Mouse (Mus musculus): ENCODE data around the gene Mfsd7a. TPM values are rescaled to one million over a fixed set of nuclear protein-coding genes. Genes with fewer than 3 reads are reported as not detected.

The Mfsd7a gene
- total and polyA plus RNA-seq, 3 experiments = 0.05 TPM; not detected in 2

DNA sequence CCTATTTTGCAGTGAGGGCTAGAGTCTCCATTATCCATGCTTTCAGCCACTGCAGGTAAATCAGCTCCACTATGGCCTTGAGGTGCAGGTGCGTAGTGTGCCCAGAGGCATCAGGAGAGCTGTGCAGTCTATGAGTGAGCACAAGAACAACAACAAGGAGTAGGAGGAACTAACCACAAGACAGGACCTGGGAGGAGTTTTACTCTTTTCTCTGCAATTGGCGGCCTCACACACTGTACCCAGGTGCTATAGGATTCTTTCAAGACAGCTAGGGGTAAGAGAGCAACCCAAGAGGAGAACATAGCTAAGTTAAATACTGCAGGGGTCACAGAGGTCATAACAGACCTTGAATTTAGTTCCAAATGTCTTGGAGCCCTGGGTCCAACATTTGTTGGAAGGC, 10.0 kb upstream of the Mfsd7a start:
- H3K9me3 ChIP-seq (replicated peaks) = no peaks in the 10 kb centered on the region
- no peak for TF ChIP-seq GATA2 (IDR thresholded peaks at IDR 0.05; ENCODE audit: borderline replicate concordance, low read depth, low read length)
- no peak for TF ChIP-seq CTCF (IDR thresholded peaks at IDR 0.05; ENCODE audit: low read depth, low read length)
- no peak for TF ChIP-seq TAL1 (conservative IDR thresholded peaks at IDR 0.05; ENCODE audit: low read depth, low read length)
- no peak for TF ChIP-seq GATA1 (IDR thresholded peaks at IDR 0.05; ENCODE audit: borderline replicate concordance, low read length)
- TF ChIP-seq POLR2AphosphoS5 (IDR thresholded peaks at IDR 0.05; ENCODE audit: insufficient replicate concordance, low read depth, low read length) = no peak
- peaks cover 7% of the 10 kb centered on the region for H3K36me3 ChIP-seq (replicated peaks)
- no peak for ATAC-seq (ENCODE audit: extremely low read depth, insufficient number of reproducible peaks, low FRiP score, poor library complexity, severe bottlenecking)
- DNase-seq (ENCODE audit: low spot score) = no peak
- H3K27me3 ChIP-seq (ENCODE audit: insufficient read depth, low read length) = peaks cover 26% of the 10 kb centered on the region
- H3K4me3 ChIP-seq (ENCODE audit: low read depth, low read length) = no peak overlapping the region
- H3K4me1 ChIP-seq (ENCODE audit: insufficient read depth, low read depth, low read length) = peaks cover 37% of the 10 kb centered on the region

DNA sequence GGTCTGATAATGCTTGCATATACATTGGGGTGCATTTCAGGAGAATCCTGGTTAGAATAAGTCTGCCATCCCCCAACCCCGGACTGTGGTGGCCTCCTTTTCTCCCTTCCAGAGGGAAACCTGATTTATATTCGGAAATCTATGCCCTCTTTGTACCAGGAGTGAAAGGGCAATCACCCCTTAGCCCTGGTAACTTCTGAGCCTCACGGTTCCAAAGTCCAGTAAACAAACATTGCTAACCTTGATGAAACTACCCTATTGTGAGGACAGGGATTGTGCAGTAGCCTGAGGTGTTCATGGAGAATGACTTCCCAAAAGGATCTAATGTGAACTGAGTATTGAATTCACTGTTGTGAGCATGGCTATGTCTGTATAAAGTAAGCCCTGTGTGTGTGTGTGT, 5.4 kb upstream of the Mfsd7a start:
- TF ChIP-seq GATA2 (IDR thresholded peaks at IDR 0.05; ENCODE audit: borderline replicate concordance, low read depth, low read length) = no peak
- no peak for TF ChIP-seq GATA1 (IDR thresholded peaks at IDR 0.05; ENCODE audit: borderline replicate concordance, low read length)
- TF ChIP-seq POLR2AphosphoS5 (IDR thresholded peaks at IDR 0.05; ENCODE audit: insufficient replicate concordance, low read depth, low read length) = no peak
- no peak for TF ChIP-seq TAL1 (conservative IDR thresholded peaks at IDR 0.05; ENCODE audit: low read depth, low read length)
- no peak for TF ChIP-seq CTCF (IDR thresholded peaks at IDR 0.05; ENCODE audit: low read depth, low read length)
- Histone ChIP-seq H3K36me3 (replicated peaks) (no peaks in the 10 kb centered on the region), H3K27me3 (ENCODE audit: insufficient read depth, low read length) (peaks cover 33% of the 10 kb centered on the region), H3K9me3 (replicated peaks) (no peaks in the 10 kb centered on the region), H3K4me1 (ENCODE audit: insufficient read depth, low read depth, low read length) (peaks cover 9% of the 10 kb centered on the region; the same call in 1 of the 2 replicates), H3K4me3 (ENCODE audit: low read depth, low read length) (no peak overlapping the region)
- ATAC-seq (ENCODE audit: extremely low read depth, insufficient number of reproducible peaks, low FRiP score, poor library complexity, severe bottlenecking) (no peak), DNase-seq (ENCODE audit: low spot score) (no peak)

DNA sequence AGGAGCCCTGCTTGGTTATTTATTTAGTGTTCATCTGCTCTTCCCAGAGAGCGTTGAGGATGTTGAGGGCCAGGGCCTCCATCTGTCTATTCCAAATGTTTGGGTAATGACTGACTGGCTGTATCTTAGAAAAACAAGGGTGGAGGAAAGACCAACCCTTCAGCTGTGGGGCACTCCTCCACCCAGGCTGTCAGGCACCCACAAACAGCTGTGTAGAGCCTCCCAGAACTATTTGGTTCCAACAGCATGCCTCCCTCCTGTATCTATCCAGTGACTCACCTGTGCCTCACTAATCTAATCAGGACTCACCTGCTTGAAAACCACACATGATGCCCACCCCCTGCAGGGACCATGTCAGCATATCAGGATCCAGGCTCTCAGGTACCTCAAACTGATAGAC, 3.7 kb upstream of the Mfsd7a start:
- no peak for ATAC-seq (ENCODE audit: extremely low read depth, insufficient number of reproducible peaks, low FRiP score, poor library complexity, severe bottlenecking)
- TF ChIP-seq CTCF (IDR thresholded peaks at IDR 0.05; ENCODE audit: low read depth, low read length) (no peak), GATA2 (IDR thresholded peaks at IDR 0.05; ENCODE audit: borderline replicate concordance, low read depth, low read length) (no peak)

DNA sequence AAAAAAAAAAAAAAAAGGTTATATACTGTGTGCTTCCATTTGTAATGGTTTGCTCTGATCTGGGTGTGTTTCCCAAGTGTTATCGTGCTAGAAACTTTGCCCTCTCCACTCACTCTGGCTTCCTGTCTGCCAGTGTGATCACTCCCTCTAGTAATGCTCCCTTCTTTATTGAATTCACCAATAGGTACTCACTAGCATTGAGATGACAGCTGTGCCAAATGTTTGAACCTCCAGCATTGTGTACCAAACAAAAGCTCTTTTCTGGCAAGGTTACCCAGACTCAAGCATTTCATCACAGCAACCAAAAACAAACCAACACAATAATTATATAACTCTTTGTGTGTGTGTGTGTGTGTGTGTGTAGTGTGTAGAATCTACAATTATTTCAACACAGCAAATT, 2.9 kb upstream of the Mfsd7a start:
- H3K4me3 ChIP-seq (ENCODE audit: low read depth, low read length) = no peak overlapping the region
- peaks cover 41% of the 10 kb centered on the region for H3K27me3 ChIP-seq (ENCODE audit: insufficient read depth, low read length)
- no peaks in the 10 kb centered on the region for H3K9me3 ChIP-seq (replicated peaks)
- TF ChIP-seq TAL1 (conservative IDR thresholded peaks at IDR 0.05; ENCODE audit: low read depth, low read length) (no peak), GATA1 (IDR thresholded peaks at IDR 0.05; ENCODE audit: borderline replicate concordance, low read length) (no peak), POLR2AphosphoS5 (IDR thresholded peaks at IDR 0.05; ENCODE audit: insufficient replicate concordance, low read depth, low read length) (no peak), CTCF (IDR thresholded peaks at IDR 0.05; ENCODE audit: low read depth, low read length) (no peak), GATA2 (IDR thresholded peaks at IDR 0.05; ENCODE audit: borderline replicate concordance, low read depth, low read length) (no peak)
- no peaks in the 10 kb centered on the region for H3K36me3 ChIP-seq (replicated peaks)
- H3K4me1 ChIP-seq (ENCODE audit: insufficient read depth, low read depth, low read length) = no peaks in the 10 kb centered on the region
- ATAC-seq (ENCODE audit: extremely low read depth, insufficient number of reproducible peaks, low FRiP score, poor library complexity, severe bottlenecking) = no peak
- DNase-seq (ENCODE audit: low spot score) = no peak

More for the DNA sequence above, 3.7 kb upstream of the Mfsd7a start:
- Histone ChIP-seq H3K4me1 (ENCODE audit: insufficient read depth, low read depth, low read length) (no peaks in the 10 kb centered on the region), H3K4me3 (ENCODE audit: low read depth, low read length) (no peak overlapping the region), H3K36me3 (replicated peaks) (no peaks in the 10 kb centered on the region), H3K9me3 (replicated peaks) (no peaks in the 10 kb centered on the region), H3K27me3 (ENCODE audit: insufficient read depth, low read length) (peaks cover 34% of the 10 kb centered on the region)
- DNase-seq (ENCODE audit: low spot score) = no peak

DNA sequence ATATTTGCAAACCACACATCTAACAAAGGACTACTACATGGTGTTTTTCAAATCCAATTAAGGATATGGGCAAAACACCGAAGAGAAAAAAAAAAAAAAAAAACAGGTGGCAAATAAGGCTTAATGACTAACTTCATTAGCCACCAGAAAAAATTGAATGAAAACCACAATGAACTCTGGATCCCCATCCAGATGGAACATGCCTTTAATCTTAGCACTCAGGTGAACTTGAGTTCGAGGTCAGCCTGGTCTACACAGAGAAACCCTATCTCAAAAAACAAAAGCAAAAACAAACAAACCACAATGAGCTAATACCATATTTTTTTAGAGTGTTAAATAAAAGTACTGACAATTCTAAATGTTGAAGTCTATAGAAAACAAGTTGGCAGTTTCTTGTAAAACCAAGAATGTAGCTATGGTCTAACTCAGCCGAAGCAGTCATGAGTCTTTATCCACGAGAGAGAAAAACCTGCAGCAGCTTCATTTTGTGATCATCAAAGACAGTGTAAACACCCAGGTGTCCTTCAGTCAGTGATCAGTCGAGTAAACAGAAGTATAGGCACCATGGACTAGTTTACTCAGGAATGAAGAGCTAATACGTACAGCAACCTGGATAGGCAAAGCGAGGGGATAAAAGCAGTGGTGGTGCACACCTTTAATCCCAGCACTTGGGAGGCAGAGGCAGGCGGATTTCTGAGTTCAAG, 2.3 kb upstream of the Mfsd7a start:
- Histone ChIP-seq H3K4me3 (ENCODE audit: low read depth, low read length) (no peak overlapping the region), H3K36me3 (replicated peaks) (no peaks in the 10 kb centered on the region), H3K9me3 (replicated peaks) (no peaks in the 10 kb centered on the region), H3K4me1 (ENCODE audit: insufficient read depth, low read depth, low read length) (no peaks in the 10 kb centered on the region), H3K27me3 (ENCODE audit: insufficient read depth, low read length) (peaks cover 46% of the 10 kb centered on the region)
- DNase-seq (ENCODE audit: low spot score) (no peak), ATAC-seq (ENCODE audit: extremely low read depth, insufficient number of reproducible peaks, low FRiP score, poor library complexity, severe bottlenecking) (no peak)
- TF ChIP-seq GATA1 (IDR thresholded peaks at IDR 0.05; ENCODE audit: borderline replicate concordance, low read length) = no peak
- no peak for TF ChIP-seq POLR2AphosphoS5 (IDR thresholded peaks at IDR 0.05; ENCODE audit: insufficient replicate concordance, low read depth, low read length)
- no peak for TF ChIP-seq TAL1 (conservative IDR thresholded peaks at IDR 0.05; ENCODE audit: low read depth, low read length)
- no peak for TF ChIP-seq GATA2 (IDR thresholded peaks at IDR 0.05; ENCODE audit: borderline replicate concordance, low read depth, low read length)
- TF ChIP-seq CTCF (IDR thresholded peaks at IDR 0.05; ENCODE audit: low read depth, low read length) = no peak

DNA sequence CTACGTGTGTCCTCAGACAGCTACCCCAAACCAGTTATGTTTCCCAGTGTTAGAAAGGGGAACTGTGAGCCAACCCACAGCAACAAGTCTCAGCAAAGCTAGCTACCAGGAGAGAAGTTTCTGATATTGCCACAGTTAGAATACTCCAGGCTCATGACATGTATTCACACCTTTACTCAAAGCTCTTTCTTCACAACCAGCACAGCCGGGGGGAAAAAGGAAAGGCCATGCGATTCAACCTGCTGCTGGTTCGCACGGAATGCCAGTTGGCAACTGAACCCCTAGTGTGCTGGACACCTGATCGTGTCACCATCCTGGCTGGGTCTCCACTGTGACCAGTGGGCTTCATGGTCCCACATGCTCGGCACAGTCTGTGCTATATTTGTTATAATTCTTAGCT, 834 bp downstream of the Mfsd7a start:
- ATAC-seq (ENCODE audit: extremely low read depth, insufficient number of reproducible peaks, low FRiP score, poor library complexity, severe bottlenecking) = no peak
- DNase-seq (ENCODE audit: low spot score) = no peak

More for the DNA sequence above, 834 bp downstream of the Mfsd7a start:
- Histone ChIP-seq H3K27me3 (ENCODE audit: insufficient read depth, low read length) (peaks cover 69% of the 10 kb centered on the region), H3K9me3 (replicated peaks) (no peaks in the 10 kb centered on the region), H3K36me3 (replicated peaks) (no peaks in the 10 kb centered on the region), H3K4me3 (ENCODE audit: low read depth, low read length) (no peak overlapping the region), H3K4me1 (ENCODE audit: insufficient read depth, low read depth, low read length) (no peaks in the 10 kb centered on the region)
- TF ChIP-seq CTCF (IDR thresholded peaks at IDR 0.05; ENCODE audit: low read depth, low read length) (no peak), POLR2AphosphoS5 (IDR thresholded peaks at IDR 0.05; ENCODE audit: insufficient replicate concordance, low read depth, low read length) (no peak), GATA2 (IDR thresholded peaks at IDR 0.05; ENCODE audit: borderline replicate concordance, low read depth, low read length) (no peak), TAL1 (conservative IDR thresholded peaks at IDR 0.05; ENCODE audit: low read depth, low read length) (no peak), GATA1 (IDR thresholded peaks at IDR 0.05; ENCODE audit: borderline replicate concordance, low read length) (no peak)

All from G1E (cell line).